Mouse (Mus musculus) embryo, embryonic 9.5 days (tissue): ENCODE data around the gene Thsd4.

Source experiments
- DNase-seq: peaks from one replicate; pipeline ENCODE4 v3.0.0-alpha.2; 2017; ENCODE audit errors: extremely low spot score

The Thsd4 gene

GRCm38 (mm10) chr9:60147401-60147800, 374.4 kb downstream of the Thsd4 start:
- DNase-seq = no peak

- DNase-seq = no peak
Measured at GRCm38 (mm10) chr9:60143816-60144215, 378.0 kb downstream of the Thsd4 start.

- peak; percentile 38 for DNase-seq
Measured at GRCm38 (mm10) chr9:60141081-60141514, 380.7 kb downstream of the Thsd4 start.

GRCm38 (mm10) chr9:60140411-60140810, 381.4 kb downstream of the Thsd4 start:
- DNase-seq = no peak

- no peak for DNase-seq
Measured at GRCm38 (mm10) chr9:60139446-60139845, 382.4 kb downstream of the Thsd4 start.

GRCm38 (mm10) chr9:60129235-60129991, 392.4 kb downstream of the Thsd4 start:
- no peak for DNase-seq

GRCm38 (mm10) chr9:60126961-60127360, 394.9 kb downstream of the Thsd4 start:
- no peak for DNase-seq

GRCm38 (mm10) chr9:60124102-60124501, 397.7 kb downstream of the Thsd4 start:
- DNase-seq = no peak

GRCm38 (mm10) chr9:60123066-60123465, 398.8 kb downstream of the Thsd4 start:
- DNase-seq = no peak

GRCm38 (mm10) chr9:60119846-60120245, 402.0 kb downstream of the Thsd4 start:
- no peak for DNase-seq

- no peak for DNase-seq
Measured at GRCm38 (mm10) chr9:60117831-60118230, 404.0 kb downstream of the Thsd4 start.

- DNase-seq = no peak
Measured at GRCm38 (mm10) chr9:60115711-60116247, 406.1 kb downstream of the Thsd4 start.

GRCm38 (mm10) chr9:60115306-60115705, 406.5 kb downstream of the Thsd4 start:
- no peak for DNase-seq

GRCm38 (mm10) chr9:60110200-60110599, 411.6 kb downstream of the Thsd4 start:
- DNase-seq = no peak

GRCm38 (mm10) chr9:60106683-60107082, 415.2 kb downstream of the Thsd4 start:
- DNase-seq = no peak

GRCm38 (mm10) chr9:60106106-60106505, 415.7 kb downstream of the Thsd4 start:
- no peak for DNase-seq

GRCm38 (mm10) chr9:60094211-60094610, 427.6 kb downstream of the Thsd4 start:
- DNase-seq = no peak

- DNase-seq = no peak
Measured at GRCm38 (mm10) chr9:60092428-60092827, 429.4 kb downstream of the Thsd4 start.

- DNase-seq = no peak
Measured at GRCm38 (mm10) chr9:60089441-60089840, 432.4 kb downstream of the Thsd4 start.

GRCm38 (mm10) chr9:60088101-60088500, 433.7 kb downstream of the Thsd4 start:
- peak; percentile 29 for DNase-seq

- peak; percentile 74 for DNase-seq
Measured at GRCm38 (mm10) chr9:60082107-60082581, 439.7 kb downstream of the Thsd4 start.

GRCm38 (mm10) chr9:60077761-60078160, 444.1 kb downstream of the Thsd4 start:
- DNase-seq = no peak

- DNase-seq = no peak
Measured at GRCm38 (mm10) chr9:60076396-60076795, 445.4 kb downstream of the Thsd4 start.
